Mouse (Mus musculus): Measurements from ENCODE around the gene Srgap3. TPM values are rescaled to one million over a fixed set of nuclear protein-coding genes. Genes with fewer than 3 reads are reported as not detected.

Gene Srgap3
- total RNA-seq, 1 experiment = 3.3 TPM

DNA sequence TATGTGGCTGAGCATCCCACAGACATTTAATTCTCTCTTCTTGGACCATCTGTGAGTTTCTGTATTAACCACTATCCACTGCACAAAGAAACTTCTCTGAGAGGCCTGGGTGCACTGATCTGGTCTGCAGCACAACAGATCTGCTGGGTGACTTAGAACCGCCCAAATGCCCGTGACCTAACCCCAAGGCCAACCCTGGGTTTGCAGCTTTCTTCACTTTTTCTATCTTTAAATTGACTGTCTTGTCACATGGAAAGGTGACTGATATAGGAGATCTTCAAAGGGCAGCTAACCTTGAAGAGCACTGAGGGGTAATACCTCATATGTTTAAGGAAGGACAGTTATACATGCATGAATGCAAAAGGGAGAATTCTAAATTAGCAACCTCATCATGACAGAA, 30.8 kb downstream of the Srgap3 start:
- no peak for DNase-seq (ENCODE audit: low read depth, low spot score)
- H3K27ac ChIP-seq (ENCODE audit: insufficient read depth, low read depth, low read length, poor library complexity, severe bottlenecking) = no peak overlapping the region
- H3K4me3 ChIP-seq (ENCODE audit: insufficient read depth in 1 of 2, low read depth in 1 of 2, low read length in 2 of 2, poor library complexity in 1 of 2, severe bottlenecking in 1 of 2) = no peak overlapping the region
- no peaks in the 10 kb centered on the region for H3K36me3 ChIP-seq (ENCODE audit: control insufficient read depth, insufficient read depth, low read length, poor library complexity, severe bottlenecking)
- no peak overlapping the region for H3K9ac ChIP-seq (ENCODE audit: insufficient read depth, low read depth, low read length, poor library complexity, severe bottlenecking)
- H3K9me3 ChIP-seq (ENCODE audit: control insufficient read depth, insufficient read depth, low read depth, low read length) = no peaks in the 10 kb centered on the region
- no peaks in the 10 kb centered on the region for H3K4me1 ChIP-seq (ENCODE audit: control insufficient read depth in 2 of 2, insufficient read depth in 2 of 2, low read length in 2 of 2, poor library complexity in 1 of 2)
- in situ Hi-C loops (cut with MboI; ENCODE audit: low sequenced_read_pairs in 2 of 2, unreplicated experiment in 2 of 2) = no loop called here
- TF ChIP-seq ZNF384 (IDR thresholded peaks at IDR 0.05; ENCODE audit: low read depth, low read length) (no peak), HCFC1 (IDR thresholded peaks at IDR 0.05; ENCODE audit: borderline replicate concordance, insufficient read depth, low read length) (no peak), MAFK (IDR thresholded peaks at IDR 0.05; ENCODE audit: insufficient read depth, low read depth, low read length) (no peak), ZC3H11A (IDR thresholded peaks at IDR 0.05; ENCODE audit: borderline replicate concordance, low read depth, low read length) (no peak), CHD2 (IDR thresholded peaks at IDR 0.05; ENCODE audit: low read depth, low read length) (no peak)

DNA sequence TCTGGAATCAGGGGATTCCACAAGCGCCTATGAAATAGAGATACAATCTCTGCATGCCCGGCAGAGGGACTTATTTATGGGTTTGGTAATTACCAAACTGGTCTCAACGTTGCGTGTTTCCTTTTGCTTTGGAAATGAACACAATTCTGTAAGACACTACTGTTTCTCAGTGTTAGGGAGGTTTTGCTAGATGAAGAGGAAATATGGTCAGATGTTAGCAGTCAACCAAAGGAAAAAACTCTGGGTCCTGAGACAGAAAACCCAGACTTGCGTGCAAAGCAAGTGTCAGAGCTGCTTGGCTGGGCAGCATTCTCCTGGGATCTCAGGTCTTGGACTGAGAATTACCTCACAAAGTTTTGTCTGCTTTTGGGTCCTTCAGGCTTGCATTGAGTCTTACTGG, 34.5 kb downstream of the Srgap3 start:
- Histone ChIP-seq H3K9me3 (ENCODE audit: control insufficient read depth, insufficient read depth, low read depth, low read length) (no peaks in the 10 kb centered on the region), H3K4me3 (ENCODE audit: insufficient read depth in 1 of 2, low read depth in 1 of 2, low read length in 2 of 2, poor library complexity in 1 of 2, severe bottlenecking in 1 of 2) (no peak overlapping the region), H3K4me1 (ENCODE audit: control insufficient read depth in 2 of 2, insufficient read depth in 2 of 2, low read length in 2 of 2, poor library complexity in 1 of 2) (no peaks in the 10 kb centered on the region), H3K27ac (ENCODE audit: insufficient read depth, low read depth, low read length, poor library complexity, severe bottlenecking) (no peak overlapping the region), H3K9ac (ENCODE audit: insufficient read depth, low read depth, low read length, poor library complexity, severe bottlenecking) (no peak overlapping the region), H3K36me3 (ENCODE audit: control insufficient read depth, insufficient read depth, low read length, poor library complexity, severe bottlenecking) (no peaks in the 10 kb centered on the region)
- in situ Hi-C loops (cut with MboI; ENCODE audit: low sequenced_read_pairs in 2 of 2, unreplicated experiment in 2 of 2) = no loop called here
- TF ChIP-seq CHD2 (IDR thresholded peaks at IDR 0.05; ENCODE audit: low read depth, low read length) (no peak), ZC3H11A (IDR thresholded peaks at IDR 0.05; ENCODE audit: borderline replicate concordance, low read depth, low read length) (no peak), MAFK (IDR thresholded peaks at IDR 0.05; ENCODE audit: insufficient read depth, low read depth, low read length) (no peak), HCFC1 (IDR thresholded peaks at IDR 0.05; ENCODE audit: borderline replicate concordance, insufficient read depth, low read length) (no peak), ZNF384 (IDR thresholded peaks at IDR 0.05; ENCODE audit: low read depth, low read length) (no peak)
- DNase-seq (ENCODE audit: low read depth, low spot score) = no peak

DNA sequence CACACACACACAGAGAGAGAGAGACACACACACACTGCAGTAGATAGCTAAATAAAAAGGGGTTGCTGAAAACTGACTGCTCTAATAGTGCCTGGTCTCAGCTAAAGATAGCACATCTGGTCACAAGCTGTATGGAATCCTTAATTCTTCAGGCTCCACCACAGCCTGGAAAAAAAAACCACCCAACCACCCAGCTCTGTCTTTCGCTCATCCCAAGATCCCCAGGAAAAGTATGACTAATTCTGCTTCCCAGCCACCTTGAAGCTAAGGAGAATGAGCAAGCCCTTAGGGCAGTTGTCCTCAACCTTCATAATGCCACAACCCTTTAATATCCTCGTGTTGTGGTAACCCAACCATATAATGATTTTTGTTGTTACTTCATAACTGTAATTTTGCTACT, 37.4 kb downstream of the Srgap3 start:
- no peaks in the 10 kb centered on the region for H3K9me3 ChIP-seq (ENCODE audit: control insufficient read depth, insufficient read depth, low read depth, low read length)
- no peak overlapping the region for H3K4me3 ChIP-seq (ENCODE audit: insufficient read depth in 1 of 2, low read depth in 1 of 2, low read length in 2 of 2, poor library complexity in 1 of 2, severe bottlenecking in 1 of 2)
- no peaks in the 10 kb centered on the region for H3K4me1 ChIP-seq (ENCODE audit: control insufficient read depth in 2 of 2, insufficient read depth in 2 of 2, low read length in 2 of 2, poor library complexity in 1 of 2)
- no peak for DNase-seq (ENCODE audit: low read depth, low spot score)
- H3K9ac ChIP-seq (ENCODE audit: insufficient read depth, low read depth, low read length, poor library complexity, severe bottlenecking) = no peak overlapping the region
- in situ Hi-C loops (cut with MboI; ENCODE audit: low sequenced_read_pairs in 2 of 2, unreplicated experiment in 2 of 2) = no loop called here
- TF ChIP-seq MAFK (IDR thresholded peaks at IDR 0.05; ENCODE audit: insufficient read depth, low read depth, low read length) = no peak
- H3K27ac ChIP-seq (ENCODE audit: insufficient read depth, low read depth, low read length, poor library complexity, severe bottlenecking) = no peak overlapping the region
- no peaks in the 10 kb centered on the region for H3K36me3 ChIP-seq (ENCODE audit: control insufficient read depth, insufficient read depth, low read length, poor library complexity, severe bottlenecking)

DNA sequence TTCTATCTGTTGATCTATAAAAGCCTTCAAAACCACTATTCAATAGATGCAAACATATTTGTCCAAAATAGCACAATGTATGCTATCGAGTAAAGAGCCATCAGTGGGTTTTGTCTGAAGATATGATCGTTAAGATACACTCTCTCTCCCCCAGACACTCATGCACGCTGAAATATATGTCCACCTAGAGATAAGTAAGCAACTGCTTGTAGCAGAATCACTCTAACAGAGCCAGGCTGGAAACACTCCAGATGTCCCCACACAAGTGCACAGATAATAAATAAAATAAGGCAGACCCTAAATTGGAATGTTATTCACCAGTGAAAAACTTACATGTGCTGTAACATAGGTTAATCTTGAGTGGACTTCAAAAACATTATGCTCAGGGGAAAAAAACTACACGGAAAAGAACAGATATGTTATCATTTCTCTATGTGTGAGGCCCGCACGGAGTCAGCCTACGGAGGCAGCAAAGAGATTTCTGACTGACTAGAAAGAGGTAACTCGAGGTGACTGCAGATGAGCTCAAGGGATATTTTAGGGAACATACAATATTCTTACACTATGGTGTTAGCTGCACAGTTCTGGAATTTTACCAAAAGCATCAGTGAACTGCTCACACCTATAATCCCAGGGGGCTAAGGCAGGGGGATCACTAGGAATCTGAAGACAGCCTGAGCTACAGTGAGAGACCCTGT, 39.0 kb downstream of the Srgap3 start:
- no peak for TF ChIP-seq ZC3H11A (IDR thresholded peaks at IDR 0.05; ENCODE audit: borderline replicate concordance, low read depth, low read length)
- no peak for TF ChIP-seq CHD2 (IDR thresholded peaks at IDR 0.05; ENCODE audit: low read depth, low read length)
- TF ChIP-seq ZNF384 (IDR thresholded peaks at IDR 0.05; ENCODE audit: low read depth, low read length) = no peak
- no peak for TF ChIP-seq MAFK (IDR thresholded peaks at IDR 0.05; ENCODE audit: insufficient read depth, low read depth, low read length)
- no peak for TF ChIP-seq HCFC1 (IDR thresholded peaks at IDR 0.05; ENCODE audit: borderline replicate concordance, insufficient read depth, low read length)
- in situ Hi-C loops (cut with MboI; ENCODE audit: low sequenced_read_pairs in 2 of 2, unreplicated experiment in 2 of 2) = no loop called here
- Histone ChIP-seq H3K9ac (ENCODE audit: insufficient read depth, low read depth, low read length, poor library complexity, severe bottlenecking) (no peak overlapping the region), H3K9me3 (ENCODE audit: control insufficient read depth, insufficient read depth, low read depth, low read length) (no peaks in the 10 kb centered on the region), H3K27ac (ENCODE audit: insufficient read depth, low read depth, low read length, poor library complexity, severe bottlenecking) (no peak overlapping the region), H3K4me1 (ENCODE audit: control insufficient read depth in 2 of 2, insufficient read depth in 2 of 2, low read length in 2 of 2, poor library complexity in 1 of 2) (peaks cover 2% of the 10 kb centered on the region in 2 experiments; a peak in 2 of 4 replicates), H3K4me3 (ENCODE audit: insufficient read depth in 1 of 2, low read depth in 1 of 2, low read length in 2 of 2, poor library complexity in 1 of 2, severe bottlenecking in 1 of 2) (no peak overlapping the region), H3K36me3 (ENCODE audit: control insufficient read depth, insufficient read depth, low read length, poor library complexity, severe bottlenecking) (no peaks in the 10 kb centered on the region)
- no peak for DNase-seq (ENCODE audit: low read depth, low spot score)

DNA sequence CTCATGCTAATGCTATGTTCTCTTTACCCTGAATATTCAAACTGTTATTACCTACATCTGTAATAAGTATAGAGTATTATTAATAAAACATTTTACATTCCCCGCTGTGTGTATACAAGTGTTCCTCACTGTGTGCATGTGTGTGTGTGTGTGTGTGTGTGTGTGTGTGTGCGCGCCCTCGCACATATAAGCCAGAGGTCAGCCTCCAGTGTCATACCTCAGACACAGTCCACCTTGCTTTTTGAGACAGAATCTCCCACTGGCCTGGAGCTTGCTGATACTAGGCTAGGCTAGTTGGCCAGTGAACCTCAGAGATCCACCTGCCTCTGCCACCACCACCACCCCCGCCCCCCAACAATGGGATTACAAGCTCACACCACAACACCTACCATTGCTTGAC, 43.3 kb downstream of the Srgap3 start:
- DNase-seq (ENCODE audit: low read depth, low spot score) = no peak
- TF ChIP-seq CHD2 (IDR thresholded peaks at IDR 0.05; ENCODE audit: low read depth, low read length) (no peak), ZC3H11A (IDR thresholded peaks at IDR 0.05; ENCODE audit: borderline replicate concordance, low read depth, low read length) (no peak), MAFK (IDR thresholded peaks at IDR 0.05; ENCODE audit: insufficient read depth, low read depth, low read length) (no peak), HCFC1 (IDR thresholded peaks at IDR 0.05; ENCODE audit: borderline replicate concordance, insufficient read depth, low read length) (no peak), ZNF384 (IDR thresholded peaks at IDR 0.05; ENCODE audit: low read depth, low read length) (no peak)
- in situ Hi-C loops (cut with MboI; ENCODE audit: low sequenced_read_pairs in 2 of 2, unreplicated experiment in 2 of 2) = no loop called here

More for the DNA sequence above, 43.3 kb downstream of the Srgap3 start:
- Histone ChIP-seq H3K4me1 (ENCODE audit: control insufficient read depth in 2 of 2, insufficient read depth in 2 of 2, low read length in 2 of 2, poor library complexity in 1 of 2) (peaks cover 4% of the 10 kb centered on the region in 2 experiments), H3K9me3 (ENCODE audit: control insufficient read depth, insufficient read depth, low read depth, low read length) (no peaks in the 10 kb centered on the region), H3K36me3 (ENCODE audit: control insufficient read depth, insufficient read depth, low read length, poor library complexity, severe bottlenecking) (no peaks in the 10 kb centered on the region), H3K4me3 (ENCODE audit: insufficient read depth in 1 of 2, low read depth in 1 of 2, low read length in 2 of 2, poor library complexity in 1 of 2, severe bottlenecking in 1 of 2) (no peak overlapping the region), H3K9ac (ENCODE audit: insufficient read depth, low read depth, low read length, poor library complexity, severe bottlenecking) (no peak overlapping the region), H3K27ac (ENCODE audit: insufficient read depth, low read depth, low read length, poor library complexity, severe bottlenecking) (no peak overlapping the region)
